Mouse (Mus musculus): ENCODE measurements around the gene Ccdc188.

Ccdc188 gene

GRCm38 (mm10) chr16:18235389-18236065, 17.8 kb downstream of the Ccdc188 start:
- peak; percentile 45 for DNase-seq (ENCODE audit: low read depth)

DNA sequence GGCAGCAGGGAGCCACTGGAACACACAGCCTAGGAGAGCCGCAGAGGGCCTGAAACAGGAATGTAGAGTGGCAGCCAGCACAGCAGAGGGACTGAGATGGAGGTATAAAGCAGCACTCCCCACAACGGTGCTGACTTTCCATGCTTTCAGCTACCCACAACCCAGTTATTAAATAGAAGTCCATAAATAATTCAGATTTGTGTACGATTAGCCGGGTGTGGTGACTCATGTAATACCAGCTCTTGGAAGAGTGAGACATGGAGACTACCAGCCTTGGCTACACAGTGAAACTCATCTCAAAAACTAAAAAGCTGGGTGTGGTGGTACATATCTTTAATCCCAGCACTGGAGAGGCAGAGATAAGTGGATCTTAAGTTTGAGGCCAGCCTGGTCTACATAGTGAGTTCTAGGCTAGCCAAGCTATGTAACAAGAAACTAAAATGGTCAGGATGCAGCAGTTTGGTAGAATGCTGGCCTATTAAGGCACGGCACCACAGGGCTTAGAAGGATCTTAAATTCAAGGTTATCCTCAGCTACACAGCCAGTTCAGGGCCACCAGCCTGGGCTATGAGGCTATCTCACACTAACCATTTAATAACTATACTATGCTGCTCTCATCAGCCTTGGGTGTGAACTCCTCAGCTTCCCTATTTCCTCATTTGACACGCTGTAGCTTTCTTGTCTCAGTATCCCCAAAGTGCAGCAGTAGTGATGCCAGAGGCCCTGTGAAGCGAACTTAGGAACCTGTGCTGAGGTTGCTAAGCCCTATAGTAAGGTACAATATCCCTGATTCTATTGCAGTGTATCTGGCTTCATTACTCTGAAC, 19.2 kb downstream of the Ccdc188 start:
- DNase-seq (ENCODE audit: low read depth) = no peak

GRCm38 (mm10) chr16:18241581-18241980, 23.9 kb downstream of the Ccdc188 start:
- DNase-seq (ENCODE audit: low read depth) = no peak

DNA sequence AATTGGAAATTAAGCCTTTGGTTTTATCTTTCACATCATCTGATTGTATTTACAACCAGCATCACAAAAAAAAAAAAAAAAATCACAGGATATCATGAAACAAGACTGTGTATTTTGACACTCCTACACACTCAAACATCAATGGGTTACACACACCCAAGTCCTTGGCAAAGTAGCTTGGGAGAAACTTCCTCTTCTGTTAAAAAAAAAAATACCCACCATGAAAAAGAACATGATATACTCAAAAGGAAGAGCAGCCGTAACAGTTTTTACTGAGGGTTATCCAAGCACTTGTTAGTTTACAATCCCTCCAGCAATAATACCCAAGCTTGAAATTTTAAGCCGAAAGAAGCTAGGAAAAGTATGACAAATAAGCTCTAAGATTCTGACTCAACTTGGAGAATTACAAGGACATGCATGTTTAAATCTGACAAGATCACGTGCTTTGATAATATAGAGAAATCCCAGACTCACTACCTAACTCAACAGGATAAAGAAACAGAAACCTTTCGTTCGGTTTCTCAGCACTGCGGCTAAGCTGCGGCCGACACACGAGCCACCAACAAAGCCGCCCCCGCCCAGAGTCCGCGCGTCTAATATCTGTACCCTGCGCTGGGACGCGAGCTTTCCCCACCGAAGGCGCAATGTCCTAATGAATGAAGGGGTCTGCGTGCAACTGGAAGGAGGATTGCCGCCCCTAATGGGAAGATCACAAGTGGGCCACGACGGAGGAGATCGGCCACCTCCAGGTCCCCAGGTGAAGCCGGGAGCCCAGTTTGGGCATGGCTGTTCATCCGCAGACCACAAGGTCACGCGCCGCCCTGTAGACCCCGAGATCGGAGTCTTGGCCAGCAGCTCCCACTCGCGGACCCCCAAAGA, 30.1 kb downstream of the Ccdc188 start:
- no peak for DNase-seq (ENCODE audit: low read depth)

GRCm38 (mm10) chr16:18248433-18249363, 31.0 kb downstream of the Ccdc188 start, which contains the start of the genes Trmt2a and Ranbp1:
TSS of gene Trmt2a (plus strand) at chr16:18248679.
TSS of gene Ranbp1 (minus strand) at chr16:18248732.
- DNase-seq (ENCODE audit: low read depth) = peak; percentile 98

DNA sequence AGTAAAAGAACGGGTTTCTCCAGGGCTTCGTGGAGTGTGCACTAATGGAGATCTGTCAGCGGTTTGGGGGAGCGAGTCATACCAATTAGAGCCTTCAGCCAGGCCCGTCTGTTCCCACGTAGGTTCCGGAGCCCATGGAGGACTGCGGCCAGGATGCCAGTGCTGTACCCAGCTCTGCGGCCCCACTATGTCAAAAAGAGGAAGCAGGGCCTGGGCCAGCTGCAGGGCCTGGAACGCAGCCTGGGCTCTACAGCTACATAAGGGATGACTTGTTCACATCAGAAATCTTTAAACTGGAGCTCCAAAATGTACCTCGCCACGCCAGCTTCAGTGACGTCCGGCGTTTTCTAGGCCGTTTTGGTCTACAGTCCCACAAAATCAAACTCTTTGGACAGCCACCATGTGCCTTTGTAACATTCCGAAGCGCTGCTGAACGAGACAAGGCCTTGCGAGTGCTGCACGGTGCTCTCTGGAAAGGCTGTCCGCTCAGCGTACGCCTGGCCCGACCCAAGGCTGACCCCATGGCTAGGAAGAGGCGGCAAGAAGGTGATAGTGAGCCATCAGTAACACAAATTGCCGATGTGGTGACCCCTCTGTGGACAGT, 31.8 kb downstream of the Ccdc188 start:
- peak; percentile 57 for DNase-seq (ENCODE audit: low read depth)

DNA sequence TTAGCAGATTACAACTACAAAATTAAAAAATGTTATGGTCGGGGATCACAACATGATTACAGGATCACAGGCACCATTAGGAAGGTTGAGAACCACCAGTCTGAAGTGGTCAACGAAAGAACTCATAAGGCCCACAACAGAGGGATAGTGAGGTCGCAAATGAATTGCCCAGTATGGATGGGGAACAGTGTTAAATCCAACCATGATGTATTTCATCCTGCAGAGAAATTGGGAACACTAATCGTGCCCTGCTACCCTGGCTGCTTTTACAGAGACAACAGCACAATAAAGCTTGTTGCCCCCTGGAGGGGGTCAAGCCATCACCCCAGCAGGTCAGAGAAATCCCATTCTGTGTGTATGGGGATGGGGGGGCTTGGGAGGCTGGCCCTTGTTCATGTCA, 32.6 kb downstream of the Ccdc188 start:
- DNase-seq (ENCODE audit: low read depth) = no peak

DNA sequence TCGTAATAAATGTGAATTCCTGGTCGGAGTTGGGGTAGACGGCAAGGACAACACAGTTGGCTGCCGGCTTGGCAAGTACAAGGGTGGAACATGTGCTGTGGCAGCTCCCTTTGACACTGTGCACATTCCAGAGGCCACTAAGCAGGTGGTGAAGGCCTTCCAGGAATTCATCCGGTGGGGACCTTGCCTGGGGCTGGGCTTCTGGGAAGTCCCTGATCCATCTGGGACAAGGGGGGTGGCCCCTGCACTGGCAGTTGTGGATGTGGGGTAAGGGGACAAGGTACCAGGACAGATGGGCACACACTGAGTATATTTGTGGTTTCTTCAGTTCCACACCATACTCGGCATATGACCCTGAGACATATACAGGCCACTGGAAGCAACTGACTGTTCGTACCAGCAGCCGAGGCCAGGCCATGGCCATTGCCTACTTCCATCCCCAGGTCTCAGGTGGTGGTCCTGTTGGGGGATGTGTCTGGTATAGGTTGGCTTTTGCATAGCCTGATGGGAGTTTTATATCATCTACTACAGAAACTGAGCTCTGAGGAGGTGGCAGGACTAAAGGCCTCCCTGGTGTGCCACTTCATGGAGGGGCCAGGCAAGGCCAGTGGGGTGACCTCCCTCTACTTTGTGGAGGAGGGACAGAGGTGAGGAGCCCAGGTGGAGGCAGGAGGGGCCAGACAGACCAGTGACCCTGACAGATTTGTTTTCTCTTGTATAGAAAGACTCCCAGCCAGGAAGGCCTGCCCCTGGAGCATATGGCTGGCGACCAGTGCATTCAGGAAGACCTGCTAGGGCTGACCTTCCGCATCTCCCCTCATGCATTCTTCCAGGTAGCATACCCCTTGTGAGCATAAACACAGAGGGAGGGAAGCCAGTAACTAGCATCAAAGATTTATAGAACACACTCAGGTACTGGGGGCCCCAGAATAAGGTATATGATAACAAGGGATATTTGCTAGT, 33.4 kb downstream of the Ccdc188 start:
- DNase-seq (ENCODE audit: low read depth) = no peak

- DNase-seq (ENCODE audit: low read depth) = no peak
These were observed 35.1 kb downstream of the Ccdc188 start for GRCm38 (mm10) chr16:18252736-18253135.

- no peak for DNase-seq (ENCODE audit: low read depth)
These were observed 36.2 kb downstream of the Ccdc188 start for GRCm38 (mm10) chr16:18253866-18254265.

DNA sequence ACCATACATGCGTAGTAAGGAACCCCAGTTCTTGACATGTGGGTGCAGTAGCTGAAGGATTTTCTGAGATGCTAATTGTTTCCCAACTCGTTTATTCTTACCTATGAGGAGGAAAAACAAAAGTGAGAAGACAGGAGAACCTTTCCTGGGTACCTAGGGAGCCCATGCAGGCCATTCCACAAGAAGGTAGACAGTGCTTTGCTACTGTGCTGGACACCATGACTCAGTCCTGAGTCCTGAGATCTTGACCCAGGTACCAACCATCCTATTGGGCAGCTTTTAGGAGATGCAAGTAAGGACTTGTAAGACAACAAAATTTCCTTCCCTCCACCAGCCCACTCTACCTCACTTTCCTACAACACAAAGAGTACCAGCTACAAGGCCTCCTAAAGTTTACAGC, 40.5 kb downstream of the Ccdc188 start, which contains the start of gene Gm49776:
Gm49776 (minus strand) TSS at position 101 of the 400 bp plus-strand sequence.
- DNase-seq (ENCODE audit: low read depth) = no peak

DNA sequence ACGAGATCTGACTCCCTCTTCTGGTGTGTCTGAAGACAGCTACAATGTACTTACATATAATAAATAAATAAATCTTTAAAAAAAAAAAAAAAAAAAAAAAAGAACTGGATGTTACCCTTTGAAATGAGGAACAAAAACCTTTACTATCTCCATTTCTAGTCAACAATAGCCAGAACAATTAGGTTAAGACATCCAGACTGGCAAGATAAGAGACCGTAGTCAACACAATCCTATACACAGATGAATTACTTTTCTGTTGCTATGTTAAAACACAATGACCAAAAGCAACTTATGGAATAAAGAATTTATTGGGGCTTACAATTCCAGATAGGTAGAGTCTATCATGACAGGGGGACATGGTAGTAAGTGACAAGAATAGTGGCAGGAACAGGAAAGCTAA, 47.3 kb downstream of the Ccdc188 start:
- DNase-seq (ENCODE audit: low read depth) = no peak

- DNase-seq (ENCODE audit: low read depth) = peak; percentile 30
These were observed 50.5 kb downstream of the Ccdc188 start for GRCm38 (mm10) chr16:18268182-18268581.
